Mouse (Mus musculus): ENCODE measurements around the gene Ints2.

The Ints2 gene

DNA sequence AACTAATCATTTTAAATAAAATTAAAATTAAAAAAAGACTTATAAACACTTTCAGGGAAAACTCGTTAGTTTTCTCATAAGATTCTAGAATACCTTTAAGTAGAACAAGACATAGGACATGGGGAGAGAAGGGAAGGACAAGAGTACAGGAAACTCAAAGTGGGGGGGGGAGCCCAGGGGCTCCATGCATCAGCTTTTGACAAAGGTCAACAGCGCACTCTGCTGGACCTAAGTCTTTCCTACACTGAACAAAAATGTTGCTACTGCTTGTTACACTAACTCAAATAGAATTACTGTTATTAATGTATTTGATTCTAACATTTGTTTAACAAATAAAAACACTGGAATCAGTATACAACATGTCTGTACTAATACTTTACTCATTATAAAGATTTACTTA is 83.2 kb downstream of the Ints2 start:
- DNase-seq (ENCODE audit: low spot score): peak; percentile 48

DNA sequence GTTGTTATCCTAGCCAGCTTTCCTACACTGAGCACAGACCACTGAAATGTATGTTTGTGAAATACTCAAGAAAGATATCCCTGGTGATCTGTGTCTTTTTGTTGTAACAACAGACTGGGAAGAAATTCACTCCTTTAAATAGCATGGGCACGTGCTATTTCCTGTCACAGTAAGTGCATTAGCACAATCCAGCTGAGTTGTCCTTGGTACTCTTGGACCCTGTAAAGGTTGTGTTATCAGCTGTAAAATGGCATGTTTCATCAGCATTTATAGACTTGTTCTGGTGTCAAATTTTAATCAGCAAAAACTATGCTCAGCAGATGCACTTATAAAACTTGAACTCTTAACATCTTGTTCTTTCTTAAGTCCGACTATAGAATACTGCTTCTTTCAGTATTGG is 86.6 kb downstream of the Ints2 start:
- DNase-seq (ENCODE audit: low spot score): no peak
